18 mouse cellular contexts compared by ENCODE assay signal in the genomic region with DNA sequence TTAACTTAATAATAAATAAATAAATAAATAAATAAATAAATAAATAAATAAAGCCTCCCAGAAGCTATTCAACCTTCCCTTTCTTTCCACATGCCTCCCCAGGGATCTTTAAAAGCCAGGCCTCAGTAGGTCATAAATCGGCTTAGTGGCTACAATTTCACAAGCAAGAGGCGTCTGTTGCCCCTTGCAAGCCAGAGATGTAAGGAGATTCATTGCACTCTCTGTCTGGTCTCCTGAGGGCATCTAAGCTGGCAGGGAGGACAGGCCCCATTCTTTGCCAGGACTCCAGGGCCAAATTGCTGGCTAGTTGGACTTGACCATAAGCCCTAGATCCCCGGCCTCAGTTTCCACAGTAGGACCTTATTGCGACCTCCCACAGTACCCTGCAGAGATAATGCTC.
"Had no signal": no experiment of that assay in that cellular context is flagged by ENCODE, and none has a peak within 500 bp of the region (broad histone marks: within the 10 kb centered on the region; RNA-seq: fewer than 3 reads in every experiment).

No protein-coding gene starts in this region.

- ATAC-seq: liver, postnatal 0 days; midbrain, embryonic 16.5 days had no signal

- H3K4me1 ChIP-seq: liver, embryonic 13.5 days; lung, embryonic 15.5 days; megakaryocyte, embryonic 14.5 days; midbrain, embryonic 12.5 days; neural tube, embryonic 15.5 days; stomach, embryonic 15.5 days had no signal

- H3K4me3 ChIP-seq: liver, embryonic 13.5 days; lung, embryonic 15.5 days; megakaryocyte, embryonic 14.5 days; midbrain, embryonic 12.5 days; neural tube, embryonic 15.5 days; stomach, embryonic 15.5 days had no signal

- H3K9me3 ChIP-seq: liver, embryonic 13.5 days; lung, embryonic 15.5 days; midbrain, embryonic 12.5 days; neural tube, embryonic 15.5 days; stomach, embryonic 15.5 days had no signal

- H3K4me2 ChIP-seq: liver, embryonic 13.5 days; lung, embryonic 15.5 days; midbrain, embryonic 12.5 days; neural tube, embryonic 15.5 days; stomach, embryonic 15.5 days had no signal

- H3K9ac ChIP-seq: liver, embryonic 13.5 days; liver, postnatal 0 days; lung, embryonic 15.5 days; midbrain, embryonic 12.5 days; neural tube, embryonic 15.5 days; stomach, embryonic 15.5 days had no signal

- DNase-seq: kidney, adult 18-20 months; kidney, postnatal 25 days; left cerebral cortex, postnatal 4 days; liver; liver, embryonic 13.5 days; liver, postnatal 0 days; lung, postnatal 14 days; retina, postnatal 1 day; right cerebral cortex, postnatal 4 days; thymus, adult 2 months; thymus, postnatal 25 days had no signal

- H3K27ac ChIP-seq: liver, embryonic 13.5 days; lung, embryonic 15.5 days; macrophage; midbrain, embryonic 12.5 days; neural tube, embryonic 15.5 days; stomach, embryonic 15.5 days had no signal

- H3K27me3 ChIP-seq: liver, embryonic 13.5 days; lung, embryonic 15.5 days; megakaryocyte, embryonic 14.5 days; midbrain, embryonic 12.5 days; neural tube, embryonic 15.5 days; stomach, embryonic 15.5 days had no signal

- H3K36me3 ChIP-seq: liver, embryonic 13.5 days; lung, embryonic 15.5 days; midbrain, embryonic 12.5 days; neural tube, embryonic 15.5 days; stomach, embryonic 15.5 days had no signal
